Mouse (Mus musculus): ENCODE results near the gene Slc4a2. TPM values are rescaled to one million over a fixed set of nuclear protein-coding genes. Genes with fewer than 3 reads are reported as not detected.

Gene Slc4a2
- 33.4 TPM for polyA plus RNA-seq (2017; shearing (Covaris generic))

GRCm38 (mm10) chr5:24423129-24424003 is at the start of gene Slc4a2, which contains the start of gene Cdk5:
Gene Slc4a2, plus strand, starts transcription at chr5:24423837.
Gene Cdk5, minus strand, starts transcription at chr5:24423530.

GRCm38 (mm10) chr5:24391864-24392263 is 31.8 kb upstream of the Slc4a2 start, which contains the start of gene Atg9b:
Gene Atg9b, minus strand, starts transcription at chr5:24392143.

GRCm38 (mm10) chr5:24393392-24393997 is 30.1 kb upstream of the Slc4a2 start, which contains the start of gene Abcb8:
Gene Abcb8, plus strand, starts transcription at chr5:24393663.

GRCm38 (mm10) chr5:24413042-24413693 is 10.5 kb upstream of the Slc4a2 start, which contains the start of gene Asic3:
Gene Asic3, plus strand, starts transcription at chr5:24413392.

GRCm38 (mm10) chr5:24444746-24445427 is 21.2 kb downstream of the Slc4a2 start, which contains the start of gene Fastk:
Gene Fastk, minus strand, starts transcription at chr5:24445287.

GRCm38 (mm10) chr5:24447624-24448298 is 24.1 kb downstream of the Slc4a2 start, which contains the start of gene Tmub1:
Gene Tmub1, minus strand, starts transcription at chr5:24447854.

GRCm38 (mm10) chr5:24452030-24452690 is 28.5 kb downstream of the Slc4a2 start, which contains the start of gene Agap3:
Gene Agap3, plus strand, starts transcription at chr5:24452177.

Other genes with a start within 250 kb of the Slc4a2 start
- gene Kcnh2, start 72.2 kb upstream of the Slc4a2 start, polyA plus RNA-seq (2017; shearing (Covaris generic)), result 5.1 TPM
- gene Nos3, start 59.0 kb upstream of the Slc4a2 start, polyA plus RNA-seq (2017; shearing (Covaris generic)), result not detected
- 0.22 TPM for gene Atg9b, start 31.7 kb upstream of the Slc4a2 start, polyA plus RNA-seq (2017; shearing (Covaris generic))
- gene Abcb8, start 30.2 kb upstream of the Slc4a2 start, polyA plus RNA-seq (2017; shearing (Covaris generic)), result 16.1 TPM
- gene Asic3, start 10.4 kb upstream of the Slc4a2 start, polyA plus RNA-seq (2017; shearing (Covaris generic)), result not detected
- gene Cdk5, start 307 bp upstream of the Slc4a2 start, polyA plus RNA-seq (2017; shearing (Covaris generic)), result 70.9 TPM
- 103 TPM for gene Fastk, start 21.4 kb downstream of the Slc4a2 start, polyA plus RNA-seq (2017; shearing (Covaris generic))
- gene Tmub1, start 24.0 kb downstream of the Slc4a2 start, polyA plus RNA-seq (2017; shearing (Covaris generic)), result 61.6 TPM
- 109 TPM for gene Agap3, start 28.3 kb downstream of the Slc4a2 start, polyA plus RNA-seq (2017; shearing (Covaris generic))
- not detected for gene Gbx1, start 103.4 kb downstream of the Slc4a2 start, polyA plus RNA-seq (2017; shearing (Covaris generic))
- gene Asb10, start 117.1 kb downstream of the Slc4a2 start, polyA plus RNA-seq (2017; shearing (Covaris generic)), result not detected
- gene 4931409K22Rik, start 133.0 kb downstream of the Slc4a2 start, polyA plus RNA-seq (2017; shearing (Covaris generic)), result not detected
- gene Abcf2, start 153.6 kb downstream of the Slc4a2 start, polyA plus RNA-seq (2017; shearing (Covaris generic)), result 104 TPM
- gene Chpf2, start 162.9 kb downstream of the Slc4a2 start, polyA plus RNA-seq (2017; shearing (Covaris generic)), result 25.5 TPM
- 0.90 TPM for gene Smarcd3, start 200.6 kb downstream of the Slc4a2 start, polyA plus RNA-seq (2017; shearing (Covaris generic))

Measured in naive thymus-derived CD4-positive, alpha-beta T cell, adult 5 months (primary cell).